Mouse (Mus musculus) hindbrain, embryonic 14.5 days (tissue): ENCODE data around the gene Fkbp7. TPM values are rescaled to one million over a fixed set of nuclear protein-coding genes. Genes with fewer than 3 reads are reported as not detected.

ENCODE experiments used
- ATAC-seq: fragments of 200-750 bp; cut with Nextera tagmentation; 2 replicates; pipeline ENCODE4 v1.8.0; 2017; ENCODE audit warnings: moderate number of reproducible peaks, mild to moderate bottlenecking, moderate TSS enrichment, moderate library complexity; ENCODE audit not compliant: low FRiP score
- DNase-seq: peaks from one replicate; pipeline ENCODE4 v3.0.0-alpha.2; 2015; ENCODE audit warnings: low spot score
- H3K27ac ChIP-seq: fragments of 300-500 bp; sonication (generic); 2 replicates; pipeline ENCODE4 v1.5.1; 2014; ENCODE audit warnings: mild to moderate bottlenecking, moderate library complexity
- H3K27me3 ChIP-seq: fragments of 300-500 bp; sonication (generic); 2 replicates; pipeline ENCODE4 v1.6.1; 2014; ENCODE audit warnings: mild to moderate bottlenecking, low read length, mixed read lengths; ENCODE audit not compliant: control insufficient read depth, insufficient read depth
- H3K36me3 ChIP-seq: fragments of 300-500 bp; sonication (generic); replicated peaks from 2 replicates; pipeline ENCODE4 v1.6.1; 2014; ENCODE audit not compliant: control insufficient read depth, insufficient read depth
- H3K4me1 ChIP-seq: fragments of 300-500 bp; sonication (generic); replicated peaks from 2 replicates; pipeline ENCODE4 v1.6.1; 2014; ENCODE audit warnings: antibody characterized with exemption, low read length, mixed read lengths; ENCODE audit not compliant: control insufficient read depth, insufficient read depth
- H3K4me2 ChIP-seq: fragments of 300-500 bp; sonication (generic); replicated peaks from 2 replicates; pipeline ENCODE4 v1.6.1; 2014; ENCODE audit warnings: mild to moderate bottlenecking, moderate library complexity
- H3K4me3 ChIP-seq: fragments of 300-500 bp; sonication (generic); replicated peaks from 2 replicates; pipeline ENCODE4 v1.5.1; 2014; ENCODE audit warnings: mild to moderate bottlenecking, low read length
- H3K9ac ChIP-seq: fragments of 300-500 bp; sonication (generic); 2 replicates; pipeline ENCODE4 v1.6.1; 2014
- H3K9me3 ChIP-seq: fragments of 300-500 bp; sonication (generic); 2 replicates; pipeline ENCODE4 v1.6.1; 2016; ENCODE audit warnings: low read length; ENCODE audit not compliant: control insufficient read depth
- WGBS: fragments of 180-500 bp; shearing (Covaris S2); extraction: QIAGEN DNeasy Blood & Tissue Kit; methylation state at CpG from one replicate; pipeline ENCODE4 v1.1.7; 2014; 5-methylcytosine and 5-hydroxymethylcytosine counted together
- polyA plus RNA-seq: library from polyadenylated mRNA; unstranded; fragments of >200 nt; fragmentation: Nextera tagmentation; extraction: Ambion mirVana; gene quantifications from 2 replicates; pipeline ENCODE4 v1.2.1, GENCODE M21; 2014

The Fkbp7 gene
- polyA plus RNA-seq, 1 experiment from 2014 or later: 19.7 TPM

DNA sequence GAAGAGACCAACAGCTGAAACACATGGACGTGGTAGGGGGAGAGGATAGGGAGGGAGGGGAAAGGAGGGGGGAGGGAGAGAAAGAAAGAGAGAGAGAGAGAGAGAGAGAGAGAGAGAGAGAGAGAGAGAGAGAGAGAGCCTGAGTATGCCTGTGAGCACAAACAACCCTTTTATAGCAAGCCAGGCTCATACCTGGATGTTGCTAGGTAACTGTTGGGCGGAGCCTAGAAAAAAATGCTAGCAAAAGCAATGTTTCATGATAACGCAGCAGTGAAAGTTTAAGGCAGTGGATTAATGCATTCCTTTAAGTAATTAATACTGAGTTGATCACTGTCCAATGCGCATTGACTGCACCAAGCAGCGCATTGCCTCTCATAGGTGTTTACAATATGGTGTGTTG lies 18.3 kb downstream of the Fkbp7 start:
- H3K36me3 ChIP-seq: no peaks in the 10 kb centered on the region
- H3K27me3 ChIP-seq: no peaks in the 10 kb centered on the region
- DNase-seq (no peak), ATAC-seq (no peak)
- no peak overlapping the region for H3K4me2 ChIP-seq
- H3K27ac ChIP-seq: no peak overlapping the region
- H3K4me3 ChIP-seq: no peak overlapping the region
- H3K9ac ChIP-seq: no peak overlapping the region
- no peaks in the 10 kb centered on the region for H3K4me1 ChIP-seq
- H3K9me3 ChIP-seq: no peaks in the 10 kb centered on the region
- WGBS: 72% methylated on average over 5 of the region's 5 CpGs

DNA sequence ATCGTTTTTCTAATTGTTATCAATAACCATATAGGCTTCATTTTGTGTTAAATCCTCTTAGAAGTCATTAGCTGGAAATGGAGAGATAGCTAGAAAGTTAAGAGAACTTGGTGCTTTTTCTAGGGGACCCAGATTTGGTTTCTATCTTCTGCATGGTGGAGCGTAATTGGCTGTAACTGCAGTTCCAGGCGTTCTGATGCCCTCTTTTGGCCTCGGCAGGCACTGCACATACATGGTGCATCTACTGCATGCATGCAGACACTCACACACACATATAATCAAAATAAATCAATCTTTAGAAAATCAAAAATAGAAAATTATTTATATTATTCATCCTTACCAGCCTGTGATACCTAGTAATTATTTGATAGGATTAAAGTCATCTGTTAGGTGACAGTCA lies 19.8 kb downstream of the Fkbp7 start:
- H3K27ac ChIP-seq: no peak overlapping the region
- no peaks in the 10 kb centered on the region for H3K36me3 ChIP-seq
- H3K9me3 ChIP-seq: no peaks in the 10 kb centered on the region
- WGBS: 95% methylated on average over 4 of the region's 4 CpGs
- ATAC-seq (no peak), DNase-seq (no peak)
- no peak overlapping the region for H3K4me3 ChIP-seq
- H3K4me1 ChIP-seq: no peaks in the 10 kb centered on the region
- no peaks in the 10 kb centered on the region for H3K27me3 ChIP-seq
- no peak overlapping the region for H3K9ac ChIP-seq
- no peak overlapping the region for H3K4me2 ChIP-seq

DNA sequence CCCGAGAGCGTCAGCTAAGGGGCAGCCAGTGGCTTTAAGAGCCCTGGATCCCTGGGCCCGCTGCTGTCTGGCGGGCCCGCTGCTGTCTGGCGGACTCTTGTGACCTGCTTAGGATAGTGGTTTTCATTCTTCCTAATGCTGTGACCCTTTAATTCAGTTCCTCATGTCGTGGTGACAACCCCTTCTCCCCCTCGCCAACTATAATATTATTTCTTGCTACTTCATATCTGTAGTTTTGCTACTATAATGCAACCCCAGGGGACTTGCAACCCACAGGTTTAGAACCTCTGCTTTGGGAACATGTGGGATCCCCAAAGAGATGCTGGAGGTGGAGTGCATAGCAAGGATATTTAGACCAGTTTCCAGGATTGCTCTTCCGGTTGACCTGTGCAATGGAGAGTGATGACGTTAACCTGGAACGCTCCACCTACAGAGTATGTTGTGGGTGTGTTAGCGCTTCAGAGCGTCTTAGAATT lies 24.2 kb downstream of the Fkbp7 start:
- Histone ChIP-seq H3K9ac (peak overlapping the region; percentile 49), H3K9me3 (no peaks in the 10 kb centered on the region), H3K4me3 (peak overlapping the region; percentile 66), H3K27ac (peak overlapping the region; percentile 89), H3K4me2 (peak overlapping the region; percentile 52), H3K4me1 (peaks cover 18% of the 10 kb centered on the region), H3K36me3 (peaks cover 4% of the 10 kb centered on the region; the same call in 1 of the 2 replicates), H3K27me3 (no peaks in the 10 kb centered on the region)
- DNase-seq (peak; percentile 40), ATAC-seq (peak; percentile 16; the same call in 1 of the 2 replicates)
- 34% methylated on average over 13 of the region's 13 CpGs for WGBS

- no peaks in the 10 kb centered on the region for H3K27me3 ChIP-seq
- peak within 1 kb of the TSS; percentile 70 for H3K9ac ChIP-seq
- H3K4me1 ChIP-seq: peaks cover 18% of the 10 kb centered on the region
- H3K27ac ChIP-seq: peak within 1 kb of the TSS; percentile 89
- WGBS: 0% methylated on average over 41 of the region's 42 CpGs
- H3K36me3 ChIP-seq: peaks cover 7% of the 10 kb centered on the region
- peak within 1 kb of the TSS; percentile 75 for H3K4me2 ChIP-seq
- ATAC-seq (peak; percentile 99), DNase-seq (peak; percentile 97)
- no peaks in the 10 kb centered on the region for H3K9me3 ChIP-seq
- peak within 1 kb of the TSS; percentile 66 for H3K4me3 ChIP-seq
These were observed 24.9 kb downstream of the Fkbp7 start, which contains the start of the genes Prkra and Pjvk for GRCm38 (mm10) chr2:76647883-76648570. TSS of gene Prkra (minus strand) at chr2:76648015. TSS of gene Pjvk (plus strand) at chr2:76648476.

DNA sequence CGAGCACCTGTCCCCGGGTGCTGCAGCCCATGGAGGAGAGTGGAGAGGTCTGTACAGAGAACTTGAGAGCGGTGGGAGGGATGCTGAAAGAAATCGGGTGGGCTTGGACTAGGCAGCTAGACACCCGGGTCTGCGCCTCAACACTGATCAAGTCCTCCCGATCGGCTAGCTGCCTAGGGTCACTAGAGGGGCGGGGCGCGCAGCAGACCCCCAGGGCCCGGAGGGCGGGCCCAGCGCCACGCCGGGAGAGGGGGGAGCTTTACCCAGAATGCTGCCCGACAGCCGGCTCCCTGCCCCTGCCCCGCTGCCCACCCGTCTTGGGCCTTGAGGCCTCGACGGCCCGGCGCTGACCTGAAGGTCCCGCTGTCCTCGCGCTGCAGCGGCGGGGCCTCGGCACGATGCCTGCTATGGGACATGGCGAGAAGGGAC lies 25.5 kb downstream of the Fkbp7 start:
- Histone ChIP-seq H3K9ac (peak overlapping the region; percentile 70), H3K9me3 (no peaks in the 10 kb centered on the region), H3K36me3 (peaks cover 13% of the 10 kb centered on the region), H3K4me1 (peaks cover 18% of the 10 kb centered on the region), H3K27ac (peak overlapping the region; percentile 89), H3K4me3 (peak overlapping the region; percentile 66), H3K4me2 (peak overlapping the region; percentile 75), H3K27me3 (no peaks in the 10 kb centered on the region)
- WGBS: 0% methylated on average over 27 of the region's 32 CpGs
- peak; percentile 61 for ATAC-seq
- peak; percentile 45 for DNase-seq

DNA sequence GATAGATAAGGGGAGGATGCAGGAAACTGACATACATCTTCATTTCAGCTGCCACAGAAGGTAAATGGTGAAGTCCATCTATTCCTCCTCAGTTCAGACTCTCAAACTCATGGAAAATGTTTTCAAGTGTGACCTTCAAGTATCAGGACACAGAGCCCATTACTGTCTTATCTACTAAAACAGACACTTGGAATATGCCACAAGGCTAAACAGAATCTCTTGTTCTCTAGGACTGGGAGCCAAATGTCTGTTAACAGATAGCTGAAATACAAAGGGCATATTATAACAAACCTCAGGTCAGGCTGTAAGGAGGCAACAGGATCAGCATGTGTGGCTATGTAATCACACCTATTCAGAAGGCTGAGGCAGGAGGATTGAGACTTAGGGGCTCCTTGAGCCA lies 29.1 kb downstream of the Fkbp7 start:
- peaks cover 50% of the 10 kb centered on the region for H3K36me3 ChIP-seq
- H3K27ac ChIP-seq: no peak overlapping the region
- no peak overlapping the region for H3K4me2 ChIP-seq
- H3K27me3 ChIP-seq: no peaks in the 10 kb centered on the region
- no peak overlapping the region for H3K9ac ChIP-seq
- H3K4me1 ChIP-seq: peaks cover 18% of the 10 kb centered on the region
- ATAC-seq (no peak), DNase-seq (no peak)
- H3K9me3 ChIP-seq: no peaks in the 10 kb centered on the region
- H3K4me3 ChIP-seq: no peak overlapping the region

GRCm38 (mm10) chr2:76639637-76640036 lies 33.3 kb downstream of the Fkbp7 start:
- no peak overlapping the region for H3K4me3 ChIP-seq
- peaks cover 91% of the 10 kb centered on the region for H3K36me3 ChIP-seq
- DNase-seq: no peak
- H3K9ac ChIP-seq: no peak overlapping the region
- no peak overlapping the region for H3K4me2 ChIP-seq
- H3K4me1 ChIP-seq: no peaks in the 10 kb centered on the region
- H3K9me3 ChIP-seq: no peaks in the 10 kb centered on the region
- H3K27me3 ChIP-seq: no peaks in the 10 kb centered on the region
- no peak for ATAC-seq
- 98% methylated on average over 2 of the region's 2 CpGs for WGBS
- no peak overlapping the region for H3K27ac ChIP-seq

DNA sequence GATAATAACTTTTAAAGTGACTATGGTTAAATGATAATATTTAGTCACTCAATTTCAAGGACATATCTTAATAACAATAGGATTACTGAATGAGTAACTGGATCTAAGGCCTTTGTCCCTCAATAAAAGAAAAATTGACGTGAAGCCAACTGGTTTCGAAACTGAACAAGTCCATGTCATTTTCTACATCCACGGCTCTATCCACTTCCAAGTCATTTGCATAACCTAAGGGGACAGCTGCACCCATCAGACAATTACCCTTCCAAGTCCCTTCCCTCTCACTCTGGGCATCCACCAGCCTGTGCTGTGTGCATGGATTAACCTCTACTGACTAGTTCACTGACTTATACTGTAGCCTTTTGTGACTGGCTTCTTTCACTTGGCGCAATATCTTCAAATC lies 41.3 kb downstream of the Fkbp7 start:
- DNase-seq (no peak), ATAC-seq (no peak)

DNA sequence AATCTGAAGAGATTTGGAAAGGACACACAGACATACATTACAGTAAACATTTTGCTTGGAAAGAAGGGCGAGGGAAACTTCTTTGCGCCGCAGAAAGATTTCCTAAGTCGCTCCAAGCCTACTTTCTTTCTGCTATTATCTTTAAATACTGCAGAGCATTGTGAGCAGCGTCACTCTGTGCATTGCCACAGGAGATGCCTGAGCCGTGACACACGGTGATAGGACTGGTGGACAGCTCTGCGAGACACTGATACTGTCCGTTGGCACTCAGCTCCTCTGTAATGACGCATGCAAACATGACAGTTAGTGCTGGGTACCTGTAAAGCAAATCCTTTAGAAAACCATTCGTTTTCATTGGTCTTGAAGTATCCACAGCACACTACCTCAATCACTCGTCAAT lies 42.6 kb downstream of the Fkbp7 start:
- Histone ChIP-seq H3K4me1 (no peaks in the 10 kb centered on the region), H3K9ac (no peak overlapping the region), H3K36me3 (peaks cover 87% of the 10 kb centered on the region), H3K27ac (no peak overlapping the region), H3K27me3 (no peaks in the 10 kb centered on the region), H3K4me2 (no peak overlapping the region), H3K4me3 (no peak overlapping the region), H3K9me3 (no peaks in the 10 kb centered on the region)
- ATAC-seq: no peak
- no peak for DNase-seq
- 97% methylated on average over 12 of the region's 12 CpGs for WGBS

More for the DNA sequence above, 41.3 kb downstream of the Fkbp7 start:
- Histone ChIP-seq H3K4me2 (no peak overlapping the region), H3K36me3 (peaks cover 90% of the 10 kb centered on the region), H3K27me3 (no peaks in the 10 kb centered on the region), H3K4me1 (no peaks in the 10 kb centered on the region), H3K9ac (no peak overlapping the region), H3K9me3 (no peaks in the 10 kb centered on the region), H3K4me3 (no peak overlapping the region), H3K27ac (no peak overlapping the region)
- 76% methylated on average over 4 of the region's 4 CpGs for WGBS
